Mouse (Mus musculus): ENCODE measurements at regions not wholly inside any gene's neighbourhood (a gene's known extent, or its start where the extent isn't known, plus 50 kb on each side); places are given as distances from the start of the nearest gene placed in this dataset.

DNA sequence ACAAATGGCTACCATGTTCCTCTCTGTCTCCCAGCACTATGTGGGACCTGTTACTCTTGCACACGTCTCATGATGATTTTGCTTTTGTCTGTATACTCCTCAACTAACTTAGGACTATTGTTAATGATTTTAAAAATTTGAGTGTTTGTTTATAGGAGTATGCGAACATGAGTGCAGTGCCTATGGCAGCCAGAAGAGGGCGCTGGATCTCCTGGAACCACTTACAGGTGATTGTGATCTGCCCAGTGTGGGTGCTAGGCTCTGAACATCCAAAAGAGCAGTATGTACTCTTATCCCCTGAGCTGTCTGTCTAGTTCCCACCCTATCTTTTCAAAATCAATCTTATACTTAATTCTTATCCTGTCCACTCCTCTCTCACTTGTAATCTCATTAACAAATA, 56.2 kb upstream of the Pld5 start:
- in situ Hi-C loops (cut with MboI; ENCODE audit: unreplicated experiment in 2 of 2) = no loop called here
